Mouse (Mus musculus): Measurements from ENCODE around the gene Smpd1. TPM values are rescaled to one million over a fixed set of nuclear protein-coding genes. Genes with fewer than 3 reads are reported as not detected.

The Smpd1 gene
- polyA plus RNA-seq, 1 experiment: 31.3 TPM

Other genes with a start within 250 kb of the Smpd1 start
- gene Olfr689, start 243.2 kb upstream of the Smpd1 start, polyA plus RNA-seq (2012; rRNA removed): not detected in 2 replicates
- not detected in 2 replicates for gene Olfr690, start 220.3 kb upstream of the Smpd1 start, polyA plus RNA-seq (2012; rRNA removed)
- 0.03 TPM in 1 of 2 replicates, not detected in the other for gene Olfr691, start 212.1 kb upstream of the Smpd1 start, polyA plus RNA-seq (2012; rRNA removed)
- not detected in 2 replicates for gene Olfr692, start 186.1 kb upstream of the Smpd1 start, polyA plus RNA-seq (2012; rRNA removed)
- gene Gm5901, start 179.3 kb upstream of the Smpd1 start, polyA plus RNA-seq (2012; rRNA removed): not detected in 2 replicates
- gene Fam160a2, start 154.3 kb upstream of the Smpd1 start, polyA plus RNA-seq (2012; rRNA removed): 28.4 and 31.5 TPM in 2 replicates
- 0.04 and 0.10 TPM in 2 replicates for gene Cnga4, start 149.8 kb upstream of the Smpd1 start, polyA plus RNA-seq (2012; rRNA removed)
- gene Cckbr, start 128.6 kb upstream of the Smpd1 start, polyA plus RNA-seq (2012; rRNA removed): not detected in 2 replicates
- gene Cavin3, start 72.1 kb upstream of the Smpd1 start, polyA plus RNA-seq (2012; rRNA removed): 209 and 233 TPM in 2 replicates
- 36.9 and 42.2 TPM in 2 replicates for gene Apbb1, start 27.3 kb downstream of the Smpd1 start, polyA plus RNA-seq (2012; rRNA removed)
- 1.6 and 2.1 TPM in 2 replicates for gene Hpx, start 45.8 kb downstream of the Smpd1 start, polyA plus RNA-seq (2012; rRNA removed)
- 57.0 and 64.8 TPM in 2 replicates for gene Trim3, start 79.2 kb downstream of the Smpd1 start, polyA plus RNA-seq (2012; rRNA removed)
- 90.1 and 108 TPM in 2 replicates for gene Timm10b, start 85.7 kb downstream of the Smpd1 start, polyA plus RNA-seq (2012; rRNA removed)
- gene Arfip2, start 86.1 kb downstream of the Smpd1 start, polyA plus RNA-seq (2012; rRNA removed): 92.6 and 125 TPM in 2 replicates
- gene Gm45799, start 86.2 kb downstream of the Smpd1 start, polyA plus RNA-seq (2012; rRNA removed): 49.2 and 53.0 TPM in 2 replicates
- gene Dnhd1, start 96.5 kb downstream of the Smpd1 start, polyA plus RNA-seq (2012; rRNA removed): 5.1 and 5.5 TPM in 2 replicates
- gene Ilk, start 182.2 kb downstream of the Smpd1 start, polyA plus RNA-seq (2012; rRNA removed): 488 and 618 TPM in 2 replicates
- gene Rrp8, start 183.0 kb downstream of the Smpd1 start, polyA plus RNA-seq (2012; rRNA removed): 17.0 and 17.1 TPM in 2 replicates
- 150 and 171 TPM in 2 replicates for gene Taf10, start 190.0 kb downstream of the Smpd1 start, polyA plus RNA-seq (2012; rRNA removed)
- 130 and 144 TPM in 2 replicates for gene Tpp1, start 197.9 kb downstream of the Smpd1 start, polyA plus RNA-seq (2012; rRNA removed)
- gene Dchs1, start 233.3 kb downstream of the Smpd1 start, polyA plus RNA-seq (2012; rRNA removed): 4.4 and 7.4 TPM in 2 replicates

All from urinary bladder, adult 2 months (tissue).